Mouse (Mus musculus) CH12.LX (cell line): ENCODE data around the gene Slc25a21. TPM values are rescaled to one million over a fixed set of nuclear protein-coding genes. Genes with fewer than 3 reads are reported as not detected.

Source experiments
- DNase-seq: peaks from one replicate; pipeline ENCODE4 v3.0.0-alpha.2; 2013; ENCODE audit errors: extremely low read depth
- H3K27ac ChIP-seq: 2 replicates; pipeline ENCODE4 v1.5.1; 2012; ENCODE audit warnings: low read depth, mild to moderate bottlenecking, control low read depth, moderate library complexity; ENCODE audit not compliant: insufficient read depth
- H3K27me3 ChIP-seq: replicated peaks from 2 replicates; pipeline ENCODE3; 2012; ENCODE audit warnings: inconsistent platforms
- H3K36me3 ChIP-seq, 2 experiments: replicated peaks in 1 of 2; 2 replicates each; pipeline versions ENCODE3 to v1.6.1; 2012; ENCODE audit warnings: inconsistent platforms in 1 of 2, low read length in 1 of 2, mild to moderate bottlenecking in 1 of 2, mixed read lengths in 1 of 2, moderate library complexity in 1 of 2; ENCODE audit not compliant: control insufficient read depth in 1 of 2, insufficient read depth in 1 of 2
- H3K4me1 ChIP-seq, 2 experiments: 2 replicates each; pipeline ENCODE4 v1.6.1; 2012; ENCODE audit warnings: inconsistent platforms in 1 of 2, moderate library complexity in 1 of 2; ENCODE audit not compliant: insufficient read depth in 2 of 2, control insufficient read depth in 1 of 2
- H3K4me2 ChIP-seq: 2 replicates; pipeline ENCODE4 v1.6.1; 2012; ENCODE audit warnings: low read depth, mild to moderate bottlenecking, control low read depth; ENCODE audit not compliant: poor library complexity, insufficient read depth, severe bottlenecking
- H3K4me3 ChIP-seq, 3 experiments: fragments of 150-350 bp in 1 of 3; sonication (generic) in 1 of 3; replicated peaks in 1 of 3; 2 replicates each; pipeline versions ENCODE3 to v1.5.1; 2011 to 2012; ENCODE audit warnings: low read depth in 2 of 3, low read length in 2 of 3, mild to moderate bottlenecking in 2 of 3, moderate library complexity in 2 of 3, control low read depth in 1 of 3, improper control_type of control experiment in 1 of 3, inconsistent platforms in 1 of 3, mixed read lengths in 1 of 3; ENCODE audit not compliant: poor library complexity in 1 of 3
- H3K79me2 ChIP-seq: replicated peaks from 2 replicates; pipeline ENCODE4 v1.6.1; 2012; ENCODE audit warnings: mild to moderate bottlenecking, moderate library complexity; ENCODE audit not compliant: control insufficient read depth, poor library complexity, insufficient read depth, severe bottlenecking; ENCODE audit errors: extremely low read depth
- H3K9ac ChIP-seq: 2 replicates; pipeline ENCODE4 v1.6.1; 2012; ENCODE audit warnings: low read depth, mild to moderate bottlenecking, control low read depth, moderate library complexity; ENCODE audit not compliant: insufficient read depth
- H3K9me3 ChIP-seq: replicated peaks from 2 replicates; pipeline ENCODE3; 2012; ENCODE audit warnings: low read length, inconsistent platforms, mixed read lengths
- BHLHE40 ChIP-seq: IDR thresholded peaks from 2 replicates; pipeline ENCODE4 v1.6.1; 2011; ENCODE audit warnings: mild to moderate bottlenecking, low read depth, low read length, improper control_type of control experiment
- ELF1 ChIP-seq: IDR thresholded peaks from 2 replicates; pipeline ENCODE4 v1.6.1; 2014; ENCODE audit warnings: low read depth, mild to moderate bottlenecking, inconsistent platforms, low read length, improper control_type of control experiment
- EP300 ChIP-seq: IDR thresholded peaks from 2 replicates; pipeline ENCODE4 v1.6.1; 2011; ENCODE audit warnings: low read length, improper control_type of control experiment
- GABPA ChIP-seq: IDR thresholded peaks from 2 replicates; pipeline ENCODE4 v1.6.1; 2012; ENCODE audit warnings: low read depth, low read length, improper control_type of control experiment, inconsistent platforms; ENCODE audit not compliant: insufficient replicate concordance
- HCFC1 ChIP-seq: IDR thresholded peaks from 2 replicates; pipeline ENCODE4 v1.6.1; 2012; ENCODE audit warnings: low read depth, mild to moderate bottlenecking, inconsistent platforms, low read length, improper control_type of control experiment
- JUN ChIP-seq: IDR thresholded peaks from 2 replicates; pipeline ENCODE4 v1.6.1; 2011; ENCODE audit warnings: low read depth, mild to moderate bottlenecking, low read length, improper control_type of control experiment, moderate library complexity; ENCODE audit not compliant: insufficient read depth
- KAT2A ChIP-seq: IDR thresholded peaks from 2 replicates; pipeline ENCODE4 v1.6.1; 2012; ENCODE audit warnings: low read length, improper control_type of control experiment, inconsistent platforms; ENCODE audit not compliant: insufficient replicate concordance
- MAFK ChIP-seq: IDR thresholded peaks from 2 replicates; pipeline ENCODE4 v1.6.1; 2011; ENCODE audit warnings: low read length, improper control_type of control experiment; ENCODE audit not compliant: insufficient replicate concordance
- MXI1 ChIP-seq: IDR thresholded peaks from 2 replicates; pipeline ENCODE4 v1.6.1; 2011; ENCODE audit warnings: mild to moderate bottlenecking, low read depth, low read length, improper control_type of control experiment
- MYC ChIP-seq: IDR thresholded peaks from 2 replicates; pipeline ENCODE4 v1.6.1; 2011; ENCODE audit warnings: low read depth, mild to moderate bottlenecking, improper control_type of control experiment, low read length
- POLR2A ChIP-seq: IDR thresholded peaks from 2 replicates; pipeline ENCODE4 v1.6.1; 2011; ENCODE audit warnings: low read depth, mild to moderate bottlenecking, improper control_type of control experiment, low read length
- RAD21 ChIP-seq: IDR thresholded peaks from 2 replicates; pipeline ENCODE4 v1.6.1; 2011; ENCODE audit warnings: low read depth, mild to moderate bottlenecking, low read length, improper control_type of control experiment, moderate library complexity
- SIN3A ChIP-seq: IDR thresholded peaks from 2 replicates; pipeline ENCODE4 v1.6.1; 2012; ENCODE audit warnings: low read length, improper control_type of control experiment, inconsistent platforms
- TCF12 ChIP-seq: IDR thresholded peaks from 2 replicates; pipeline ENCODE4 v1.6.1; 2014; ENCODE audit warnings: low read depth, mild to moderate bottlenecking, inconsistent platforms, low read length, improper control_type of control experiment
- UBTF ChIP-seq: IDR thresholded peaks from 2 replicates; pipeline ENCODE4 v1.6.1; 2012; ENCODE audit warnings: low read depth, mild to moderate bottlenecking, inconsistent platforms, low read length, improper control_type of control experiment, moderate library complexity
- ZKSCAN1 ChIP-seq: IDR thresholded peaks from 2 replicates; pipeline ENCODE4 v1.6.1; 2012; ENCODE audit warnings: low read depth, inconsistent platforms, low read length, improper control_type of control experiment, borderline replicate concordance
- ZMIZ1 ChIP-seq: IDR thresholded peaks from 2 replicates; pipeline ENCODE4 v1.6.1; 2012; ENCODE audit warnings: low read depth, mild to moderate bottlenecking, inconsistent platforms, low read length, improper control_type of control experiment
- ZNF384 ChIP-seq: IDR thresholded peaks from 2 replicates; pipeline ENCODE4 v1.6.1; 2012; ENCODE audit warnings: low read depth, low read length, improper control_type of control experiment, inconsistent platforms
- dilution Hi-C: fragments of 300-500 bp; cut with MboI; formaldehyde crosslinking; loops from 2 replicates; pipeline ENCODE4 v1.14.3; 2020; ENCODE audit warnings: low sequenced_read_pairs; ENCODE audit not compliant: extremely low pct_unique_long_range_greater_than_20kb, extremely low pct_ligation_motif_present
- in situ Hi-C: fragments of 300-500 bp; cut with MboI; formaldehyde crosslinking; loops from 3 replicates; pipeline ENCODE4 v1.14.3; 2019; ENCODE audit warnings: low sequenced_read_pairs, low pct_ligation_motif_present, low pct_unique_long_range_greater_than_20kb, mixed read lengths
- polyA plus RNA-seq: library from polyadenylated mRNA; unstranded; fragments of >175 nt; gene quantifications from 2 replicates; pipeline ENCODE4 v1.2.1, GENCODE M21; 2012; ENCODE audit warnings: low read depth; ENCODE audit not compliant: insufficient read length
- total RNA-seq, 2 experiments: library from RNA; depleted of rRNA; stranded (reverse); fragments of 300-350 nt in 1 of 2; fragments of >200 nt in 1 of 2; gene quantifications; 2 replicates each; pipeline ENCODE4 v1.2.3; 2012 to 2014

Slc25a21 gene
- total and polyA plus RNA-seq, 3 experiments, result not detected

DNA sequence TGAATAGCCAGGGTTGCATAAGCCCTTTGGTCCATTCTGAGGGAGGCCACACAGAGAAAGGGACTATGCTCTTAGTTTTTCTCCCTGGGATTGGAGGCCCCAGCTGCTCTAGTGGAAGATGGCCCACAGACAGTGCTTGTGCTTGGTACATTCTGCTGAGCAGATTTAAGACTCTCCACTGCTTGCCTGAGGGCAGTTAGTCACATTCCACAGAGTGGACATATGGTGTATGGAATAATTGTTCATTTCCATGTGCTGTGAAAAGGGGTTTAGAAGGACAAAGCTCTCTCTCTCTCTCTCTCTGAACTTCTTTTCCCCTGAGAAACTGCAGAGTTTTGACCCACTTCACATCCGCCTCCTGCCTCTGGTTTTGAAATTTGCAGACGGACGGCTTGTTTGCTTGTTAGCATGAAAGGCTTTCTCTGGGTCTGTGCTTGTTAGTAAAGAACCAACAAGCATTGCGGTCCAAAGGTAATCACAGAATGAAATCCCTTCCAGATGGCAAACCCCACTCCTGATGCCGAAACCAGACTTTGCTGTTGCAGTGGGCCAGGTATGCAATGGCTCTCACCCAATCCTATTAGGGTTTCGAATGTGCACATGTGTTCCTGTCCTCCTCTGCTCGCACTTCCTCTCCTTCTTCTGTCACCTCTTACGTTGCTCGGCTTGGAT is 527.7 kb downstream of the Slc25a21 start:
- no peak overlapping the region for H3K4me3 ChIP-seq
- TF ChIP-seq TCF12, result no peak
- TF ChIP-seq SIN3A, result no peak
- no peak for TF ChIP-seq JUN
- no peak for TF ChIP-seq UBTF
- no peak for TF ChIP-seq KAT2A
- TF ChIP-seq MYC, result no peak
- no peak for TF ChIP-seq ZNF384
- no peak for TF ChIP-seq ZKSCAN1
- TF ChIP-seq MAFK, result no peak
- no peak for TF ChIP-seq ZMIZ1
- TF ChIP-seq POLR2A, result no peak
- no peak for TF ChIP-seq RAD21
- TF ChIP-seq GABPA, result no peak
- TF ChIP-seq ELF1, result no peak
- TF ChIP-seq EP300, result no peak
- no peak for TF ChIP-seq MXI1
- TF ChIP-seq BHLHE40, result no peak
- TF ChIP-seq HCFC1, result no peak
- TF ChIP-seq, all 38 proteins: peak for 0
- no peak overlapping the region for H3K9ac ChIP-seq
- dilution Hi-C loops, result no loop called here
- H3K4me2 ChIP-seq, result no peak overlapping the region
- no peak overlapping the region for H3K27ac ChIP-seq
- H3K27me3 ChIP-seq, result no peaks in the 10 kb centered on the region
- H3K4me1 ChIP-seq, result no peaks in the 10 kb centered on the region
- in situ Hi-C loops, result loop anchor here (10.0 kb wide), 1 partner anchor 315 kb away; no protein-coding TSS in a partner anchor
- no peak for DNase-seq
- H3K79me2 ChIP-seq, result no peaks in the 10 kb centered on the region
- H3K9me3 ChIP-seq, result no peaks in the 10 kb centered on the region
- no peaks in the 10 kb centered on the region for H3K36me3 ChIP-seq

Other genes with a start within 250 kb of the Slc25a21 start
- 91.2 and 112 TPM in 2 replicates for gene Prps1l3, start 32.9 kb upstream of the Slc25a21 start, total RNA-seq (2012; rRNA removed)
- gene Prps1l3, start 32.9 kb upstream of the Slc25a21 start, total RNA-seq (2014; rRNA removed), result 163 and 184 TPM in 2 replicates
- gene Prps1l3, start 32.9 kb upstream of the Slc25a21 start, polyA plus RNA-seq, result 84.0 and 92.3 TPM in 2 replicates
- 6.0 and 6.4 TPM in 2 replicates for gene Mipol1, start 33.0 kb upstream of the Slc25a21 start, total RNA-seq (2012; rRNA removed)
- 8.9 and 10.4 TPM in 2 replicates for gene Mipol1, start 33.0 kb upstream of the Slc25a21 start, total RNA-seq (2014; rRNA removed)
- gene Mipol1, start 33.0 kb upstream of the Slc25a21 start, polyA plus RNA-seq, result 6.6 TPM in 2 replicates